ENCODE assay signal across 30 mouse cellular contexts in genomic region chr12:85866624-85867023, GRCm38 (mm10). TPM values are rescaled to one million over a fixed set of nuclear protein-coding genes. Genes with fewer than 3 reads are reported as not detected.
DNase-seq lines count a peak whose midpoint lies in the region; ATAC-seq and TF ChIP-seq lines count a peak whose summit lies in the region.
"Had no signal": no experiment of that assay in that cellular context is flagged by ENCODE, and none has a peak within 500 bp of the region (broad histone marks: within the 10 kb centered on the region; RNA-seq: fewer than 3 reads in every experiment).

No protein-coding gene starts in this region.

- H3K27ac ChIP-seq in kidney, embryonic 15.5 days: no peak overlapping the region
- no peak overlapping the region for H3K27ac ChIP-seq in kidney, embryonic 14.5 days (ENCODE audit: low read depth, low read length)
- peak overlapping the region; percentile 31 for H3K27ac ChIP-seq in lung, embryonic 15.5 days
- H3K27ac ChIP-seq in stomach, embryonic 16.5 days (ENCODE audit: low read length): no peak overlapping the region
- H3K27ac ChIP-seq: embryonic facial prominence, embryonic 13.5 days; forebrain, embryonic 12.5 days; hindbrain, embryonic 10.5 days; hindbrain, embryonic 15.5 days; limb, embryonic 10.5 days; limb, embryonic 15.5 days; liver, embryonic 15.5 days had no signal

- H3K4me3 ChIP-seq in kidney, embryonic 15.5 days (replicated peaks): no peak overlapping the region
- H3K4me3 ChIP-seq in kidney, embryonic 14.5 days (ENCODE audit: low read length): no peak overlapping the region
- H3K4me3 ChIP-seq in lung, embryonic 15.5 days: no peak overlapping the region
- H3K4me3 ChIP-seq in stomach, embryonic 16.5 days (replicated peaks; ENCODE audit: low read length): no peak overlapping the region
- H3K4me3 ChIP-seq: embryonic facial prominence, embryonic 13.5 days; erythroblast, embryonic 14.5 days; forebrain, embryonic 12.5 days; hindbrain, embryonic 10.5 days; hindbrain, embryonic 15.5 days; limb, embryonic 10.5 days; limb, embryonic 15.5 days; liver, embryonic 15.5 days had no signal

- ATAC-seq in kidney, embryonic 15.5 days (replicated peaks; ENCODE audit: low FRiP score): 0 out of 2 replicates have a peak, but pooled peaks have one; percentile 18
- ATAC-seq in kidney, embryonic 14.5 days (ENCODE audit: low FRiP score, low TSS enrichment): no peak
- no peak for ATAC-seq in lung, embryonic 15.5 days (ENCODE audit: borderline replicate concordance, extremely low read depth, low FRiP score, low TSS enrichment)
- ATAC-seq in Patski: no peak
- peak; percentile 64; the same call in 1 of the 2 replicates for ATAC-seq in stomach, embryonic 16.5 days (ENCODE audit: insufficient read depth, low FRiP score)
- ATAC-seq: forebrain, postnatal 0 days; inflammation-experienced regulatory T-cells, adult 6 months; midbrain, embryonic 16.5 days had no signal

- H3K36me3 ChIP-seq in kidney, embryonic 15.5 days: peaks cover 3% of the 10 kb centered on the region; the same call in 1 of the 2 replicates
- H3K36me3 ChIP-seq in kidney, embryonic 14.5 days (ENCODE audit: control insufficient read depth, insufficient read depth, low read length): no peaks in the 10 kb centered on the region; the same call in 1 of the 2 replicates
- no peaks in the 10 kb centered on the region; the same call in 1 of the 2 replicates for H3K36me3 ChIP-seq in lung, embryonic 15.5 days
- no peaks in the 10 kb centered on the region for H3K36me3 ChIP-seq in stomach, embryonic 16.5 days (ENCODE audit: control insufficient read depth, insufficient read depth, low read length)
- H3K36me3 ChIP-seq: forebrain, embryonic 12.5 days had no signal

- CTCF ChIA-PET in Patski (lab: Charles Lee): interaction anchor here (0.8 to 3.6 kb wide), 6 partner anchors 10 to 213 kb away, joined by 3 to 22 read pairs (median 4); partner anchors contain the start of gene Tgfb3

- POLR2A ChIA-PET in Patski (lab: Charles Lee): interaction anchor here (0.7 kb wide), 1 partner anchor 214 kb away, joined by 4 read pairs; no protein-coding TSS in a partner anchor

- in situ Hi-C loops in Patski (cut with MboI; ENCODE audit: low pct_unique_long_range_greater_than_20kb): no loop called here

- no peak overlapping the region for H3K4me2 ChIP-seq in kidney, embryonic 15.5 days
- no peak overlapping the region for H3K4me2 ChIP-seq in kidney, embryonic 14.5 days (replicated peaks; ENCODE audit: low read depth, low read length)
- H3K4me2 ChIP-seq in lung, embryonic 15.5 days: no peak overlapping the region
- no peak overlapping the region for H3K4me2 ChIP-seq in stomach, embryonic 16.5 days (ENCODE audit: low read depth, low read length)
- H3K4me2 ChIP-seq: embryonic facial prominence, embryonic 13.5 days; forebrain, embryonic 12.5 days; hindbrain, embryonic 15.5 days; limb, embryonic 15.5 days; liver, embryonic 15.5 days; midbrain, embryonic 11.5 days had no signal

- no peak for DNase-seq in lung, adult 18-20 months
- peak; percentile 53 for DNase-seq in Patski (ENCODE audit: low read depth, low spot score)
- no peak for DNase-seq in thymus, postnatal 14 days
- DNase-seq: adrenal gland, postnatal 14 days; cerebellum, adult 11 months; cerebellum, adult 9-10 months; cerebellum, postnatal 36 days; embryo, embryonic 11 days; forebrain, postnatal 0 days; heart, postnatal 14 days; kidney, adult 2 months; lung, postnatal 10 days; thymus, adult 18-20 months; thymus, postnatal 36 days had no signal

- H3K9me3 ChIP-seq in kidney, embryonic 15.5 days (replicated peaks): no peaks in the 10 kb centered on the region
- H3K9me3 ChIP-seq in kidney, embryonic 14.5 days (ENCODE audit: control insufficient read depth, low read length): no peaks in the 10 kb centered on the region
- no peaks in the 10 kb centered on the region for H3K9me3 ChIP-seq in lung, embryonic 15.5 days
- no peaks in the 10 kb centered on the region for H3K9me3 ChIP-seq in stomach, embryonic 16.5 days (replicated peaks; ENCODE audit: control insufficient read depth, low read length)
- H3K9me3 ChIP-seq: embryonic facial prominence, embryonic 13.5 days; forebrain, embryonic 12.5 days; hindbrain, embryonic 10.5 days; hindbrain, embryonic 15.5 days; limb, embryonic 10.5 days; limb, embryonic 15.5 days; liver, embryonic 15.5 days had no signal

- TF ChIP-seq CTCF in Patski (IDR thresholded peaks at IDR 0.05): no peak

- 55% methylated on average over 4 of the region's 4 CpGs for WGBS in kidney, embryonic 15.5 days
- WGBS in kidney, embryonic 14.5 days: 52% methylated on average over 4 of the region's 4 CpGs
- WGBS in lung, embryonic 15.5 days: 64% methylated on average over 4 of the region's 4 CpGs
- WGBS in stomach, embryonic 16.5 days: 64% methylated on average over 4 of the region's 4 CpGs

- no peaks in the 10 kb centered on the region for H3K4me1 ChIP-seq in kidney, embryonic 15.5 days
- H3K4me1 ChIP-seq in kidney, embryonic 14.5 days (ENCODE audit: control insufficient read depth, insufficient read depth, low read length): no peaks in the 10 kb centered on the region
- H3K4me1 ChIP-seq in lung, embryonic 15.5 days: peaks cover 27% of the 10 kb centered on the region
- H3K4me1 ChIP-seq in stomach, embryonic 16.5 days (ENCODE audit: control insufficient read depth, insufficient read depth, low read length): peaks cover 16% of the 10 kb centered on the region
- H3K4me1 ChIP-seq: hindbrain, embryonic 10.5 days; limb, embryonic 10.5 days; liver, embryonic 15.5 days had no signal

- H3K27me3 ChIP-seq in kidney, embryonic 15.5 days: no peaks in the 10 kb centered on the region
- no peaks in the 10 kb centered on the region for H3K27me3 ChIP-seq in kidney, embryonic 14.5 days (ENCODE audit: control insufficient read depth, insufficient read depth, low read length)
- H3K27me3 ChIP-seq in lung, embryonic 15.5 days: no peaks in the 10 kb centered on the region
- no peaks in the 10 kb centered on the region for H3K27me3 ChIP-seq in Patski
- H3K27me3 ChIP-seq in stomach, embryonic 16.5 days (ENCODE audit: control insufficient read depth, insufficient read depth, low read length): no peaks in the 10 kb centered on the region
- H3K27me3 ChIP-seq: CH12.LX; embryonic facial prominence, embryonic 13.5 days; forebrain, embryonic 12.5 days; hindbrain, embryonic 15.5 days; limb, embryonic 15.5 days; liver, embryonic 15.5 days had no signal

- no peak overlapping the region for H3K9ac ChIP-seq in kidney, embryonic 15.5 days
- no peak overlapping the region for H3K9ac ChIP-seq in kidney, embryonic 14.5 days (ENCODE audit: low read depth, low read length)
- no peak overlapping the region for H3K9ac ChIP-seq in lung, embryonic 15.5 days
- H3K9ac ChIP-seq in stomach, embryonic 16.5 days (ENCODE audit: low read length): no peak overlapping the region
- H3K9ac ChIP-seq: embryonic facial prominence, embryonic 13.5 days; forebrain, embryonic 12.5 days; forebrain, postnatal 0 days; hindbrain, embryonic 15.5 days; limb, embryonic 15.5 days; liver, embryonic 15.5 days had no signal

RNA-seq across cellular contexts. Expression of gene Ttll5, which starts 42.2 kb away (rescaled TPM):
- polyA plus RNA-seq in kidney, embryonic 15.5 days (2015; fragmentation: Nextera tagmentation; extraction: Ambion mirVana): 13.0 and 13.2 TPM in 2 replicates
- polyA plus RNA-seq in kidney, embryonic 14.5 days (2014; fragmentation: Nextera tagmentation; extraction: Ambion mirVana): 11.9 and 17.0 TPM in 2 replicates
- 13.6 and 13.9 TPM in 2 replicates for polyA plus RNA-seq in lung, embryonic 15.5 days (2015; fragmentation: Nextera tagmentation; extraction: Ambion mirVana)
- polyA plus RNA-seq in Patski (2021): 14.5 TPM
- polyA plus RNA-seq in stomach, embryonic 16.5 days (2015; fragmentation: Nextera tagmentation; extraction: Ambion mirVana): 9.3 and 11.4 TPM in 2 replicates

RNA-seq across cellular contexts. Expression of gene Erg28, which starts 42.3 kb away (rescaled TPM):
- 116 and 117 TPM in 2 replicates for polyA plus RNA-seq in kidney, embryonic 15.5 days (2015; fragmentation: Nextera tagmentation; extraction: Ambion mirVana)
- 117 and 153 TPM in 2 replicates for polyA plus RNA-seq in kidney, embryonic 14.5 days (2014; fragmentation: Nextera tagmentation; extraction: Ambion mirVana)
- 111 and 114 TPM in 2 replicates for polyA plus RNA-seq in lung, embryonic 15.5 days (2015; fragmentation: Nextera tagmentation; extraction: Ambion mirVana)
- 47.6 TPM for polyA plus RNA-seq in Patski (2021)
- 123 and 132 TPM in 2 replicates for polyA plus RNA-seq in stomach, embryonic 16.5 days (2015; fragmentation: Nextera tagmentation; extraction: Ambion mirVana)

Comparison
In these comparisons a context has a peak if more than half of its experiments do, and no peak if none do; other contexts are left out.
1. ATAC-seq: peak in kidney, embryonic 15.5 days (single experiment) and stomach, embryonic 16.5 days (single experiment); none in kidney, embryonic 14.5 days (single experiment), lung, embryonic 15.5 days (single experiment) and Patski (single experiment).